Mouse (Mus musculus): ENCODE data around the gene Selenof. TPM values are rescaled to one million over a fixed set of nuclear protein-coding genes. Genes with fewer than 3 reads are reported as not detected.

The Selenof gene
- polyA plus RNA-seq, 1 experiment: not detected

- WGBS: 87% methylated on average over 7 of the region's 7 CpGs
- H3K27ac ChIP-seq (ENCODE audit: insufficient read depth, low read depth, low read length): no peak overlapping the region
- H3K4me1 ChIP-seq (ENCODE audit: control insufficient read depth, insufficient read depth, low read length): 0 out of 2 replicates have a peak, but pooled peaks cover 2% of the 10 kb centered on the region
- TF ChIP-seq CTCF (IDR thresholded peaks at IDR 0.05; ENCODE audit: insufficient read depth, low read depth, low read length) (no peak), POLR2A (IDR thresholded peaks at IDR 0.05; ENCODE audit: insufficient read depth, low read depth, low read length) (no peak)
- H3K4me3 ChIP-seq (ENCODE audit: insufficient read depth, low read depth, low read length): no peak overlapping the region
Measured at GRCm38 (mm10) chr3:144545152-144545551, 25.0 kb upstream of the Selenof start.

DNA sequence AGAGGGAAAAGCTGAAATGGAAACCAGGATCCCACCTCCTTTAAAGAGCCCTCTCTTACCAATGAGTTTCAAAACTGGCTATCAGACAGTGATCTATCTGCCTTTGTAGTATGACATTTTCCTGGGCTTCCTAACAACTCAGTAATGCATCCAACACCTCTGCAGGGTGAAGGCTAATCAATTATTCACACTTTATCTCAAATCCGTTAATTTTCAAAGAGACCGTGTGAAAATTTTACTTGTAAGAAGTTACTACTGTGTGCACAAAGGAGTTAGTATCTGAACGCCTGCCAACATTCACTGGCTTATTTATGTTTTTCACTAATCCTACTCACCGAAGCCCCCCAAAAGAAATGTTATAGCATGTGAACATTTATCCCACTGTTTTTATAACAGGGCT lies 24.3 kb upstream of the Selenof start:
- 44% methylated on average over 4 of the region's 4 CpGs for WGBS
- no peak overlapping the region for H3K4me3 ChIP-seq (ENCODE audit: insufficient read depth, low read depth, low read length)
- 0 out of 2 replicates have a peak, but pooled peaks cover 2% of the 10 kb centered on the region for H3K4me1 ChIP-seq (ENCODE audit: control insufficient read depth, insufficient read depth, low read length)
- TF ChIP-seq POLR2A (IDR thresholded peaks at IDR 0.05; ENCODE audit: insufficient read depth, low read depth, low read length) (no peak), CTCF (IDR thresholded peaks at IDR 0.05; ENCODE audit: insufficient read depth, low read depth, low read length) (no peak)
- H3K27ac ChIP-seq (ENCODE audit: insufficient read depth, low read depth, low read length): no peak overlapping the region

GRCm38 (mm10) chr3:144546490-144546889 lies 23.6 kb upstream of the Selenof start:
- 47% methylated on average over 4 of the region's 4 CpGs for WGBS
- TF ChIP-seq POLR2A (IDR thresholded peaks at IDR 0.05; ENCODE audit: insufficient read depth, low read depth, low read length) (no peak), CTCF (IDR thresholded peaks at IDR 0.05; ENCODE audit: insufficient read depth, low read depth, low read length) (no peak)
- Histone ChIP-seq H3K27ac (ENCODE audit: insufficient read depth, low read depth, low read length) (no peak overlapping the region), H3K4me3 (ENCODE audit: insufficient read depth, low read depth, low read length) (no peak overlapping the region), H3K4me1 (ENCODE audit: control insufficient read depth, insufficient read depth, low read length) (0 out of 2 replicates have a peak, but pooled peaks cover 2% of the 10 kb centered on the region)

- peaks cover 2% of the 10 kb centered on the region; the same call in 1 of the 2 replicates for H3K4me1 ChIP-seq (ENCODE audit: control insufficient read depth, insufficient read depth, low read length)
- 79% methylated on average over 7 of the region's 7 CpGs for WGBS
- TF ChIP-seq CTCF (IDR thresholded peaks at IDR 0.05; ENCODE audit: insufficient read depth, low read depth, low read length): no peak
- no peak for TF ChIP-seq POLR2A (IDR thresholded peaks at IDR 0.05; ENCODE audit: insufficient read depth, low read depth, low read length)
- H3K4me3 ChIP-seq (ENCODE audit: insufficient read depth, low read depth, low read length): no peak overlapping the region
- no peak overlapping the region for H3K27ac ChIP-seq (ENCODE audit: insufficient read depth, low read depth, low read length)
Measured at GRCm38 (mm10) chr3:144548186-144548845, 21.8 kb upstream of the Selenof start.

- WGBS: 95% methylated on average over 5 of the region's 5 CpGs
- Histone ChIP-seq H3K4me1 (ENCODE audit: control insufficient read depth, insufficient read depth, low read length) (peaks cover 5% of the 10 kb centered on the region; the same call in 1 of the 2 replicates), H3K27ac (ENCODE audit: insufficient read depth, low read depth, low read length) (no peak overlapping the region), H3K4me3 (ENCODE audit: insufficient read depth, low read depth, low read length) (no peak overlapping the region)
- no peak for TF ChIP-seq CTCF (IDR thresholded peaks at IDR 0.05; ENCODE audit: insufficient read depth, low read depth, low read length)
- TF ChIP-seq POLR2A (IDR thresholded peaks at IDR 0.05; ENCODE audit: insufficient read depth, low read depth, low read length): no peak
Measured at GRCm38 (mm10) chr3:144550036-144550435, 20.1 kb upstream of the Selenof start.

DNA sequence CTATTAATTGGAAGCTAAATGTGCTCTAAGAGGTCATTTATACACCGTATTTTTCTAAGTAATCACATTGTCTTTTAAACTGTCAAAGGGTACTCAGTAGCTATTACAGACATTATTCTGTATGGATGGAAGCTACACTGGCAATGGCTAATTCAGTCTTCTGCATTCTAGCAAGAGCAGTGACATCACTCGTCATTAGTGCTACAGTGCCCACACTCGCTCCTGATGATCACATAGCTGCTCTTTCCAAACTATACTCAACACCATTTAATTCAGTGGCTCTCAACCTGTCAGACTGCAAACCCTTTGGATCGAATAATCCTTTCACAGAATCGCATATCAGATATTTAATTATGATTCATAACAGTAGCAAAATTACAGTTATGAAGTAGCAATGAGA lies 19.4 kb upstream of the Selenof start:
- TF ChIP-seq POLR2A (IDR thresholded peaks at IDR 0.05; ENCODE audit: insufficient read depth, low read depth, low read length) (no peak), CTCF (IDR thresholded peaks at IDR 0.05; ENCODE audit: insufficient read depth, low read depth, low read length) (no peak)
- Histone ChIP-seq H3K4me3 (ENCODE audit: insufficient read depth, low read depth, low read length) (no peak overlapping the region), H3K4me1 (ENCODE audit: control insufficient read depth, insufficient read depth, low read length) (peaks cover 8% of the 10 kb centered on the region; the same call in 1 of the 2 replicates), H3K27ac (ENCODE audit: insufficient read depth, low read depth, low read length) (no peak overlapping the region)
- WGBS: 63% methylated on average over 5 of the region's 5 CpGs

- Histone ChIP-seq H3K4me1 (ENCODE audit: control insufficient read depth, insufficient read depth, low read length) (peaks cover 8% of the 10 kb centered on the region; the same call in 1 of the 2 replicates), H3K27ac (ENCODE audit: insufficient read depth, low read depth, low read length) (no peak overlapping the region), H3K4me3 (ENCODE audit: insufficient read depth, low read depth, low read length) (no peak overlapping the region)
- WGBS: 68% methylated on average over 4 of the region's 4 CpGs
- TF ChIP-seq CTCF (IDR thresholded peaks at IDR 0.05; ENCODE audit: insufficient read depth, low read depth, low read length) (no peak), POLR2A (IDR thresholded peaks at IDR 0.05; ENCODE audit: insufficient read depth, low read depth, low read length) (no peak)
Measured at GRCm38 (mm10) chr3:144551416-144551815, 18.7 kb upstream of the Selenof start.

DNA sequence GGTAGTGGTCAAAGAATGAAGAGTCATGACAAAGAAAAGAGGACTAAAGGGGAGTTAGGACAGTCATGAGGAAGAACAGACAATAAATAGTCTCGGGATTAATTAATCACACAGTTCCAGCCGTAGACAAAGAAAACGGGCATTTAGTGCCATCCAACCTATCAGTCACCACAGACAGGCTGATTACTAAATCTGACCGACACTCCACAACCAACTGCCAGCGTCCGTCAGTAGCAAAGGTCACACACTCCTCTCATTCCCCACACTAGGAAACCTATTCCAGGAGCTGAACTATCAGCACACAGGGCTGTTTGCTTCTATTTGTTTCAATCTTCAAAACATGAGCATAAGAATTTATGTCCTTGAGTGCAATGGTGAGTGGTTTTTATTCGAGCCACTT lies 16.2 kb upstream of the Selenof start:
- Histone ChIP-seq H3K27ac (ENCODE audit: insufficient read depth, low read depth, low read length) (no peak overlapping the region), H3K4me1 (ENCODE audit: control insufficient read depth, insufficient read depth, low read length) (peaks cover 17% of the 10 kb centered on the region; the same call in 1 of the 2 replicates), H3K4me3 (ENCODE audit: insufficient read depth, low read depth, low read length) (no peak overlapping the region)
- WGBS: 64% methylated on average over 7 of the region's 7 CpGs
- no peak for TF ChIP-seq POLR2A (IDR thresholded peaks at IDR 0.05; ENCODE audit: insufficient read depth, low read depth, low read length)
- TF ChIP-seq CTCF (IDR thresholded peaks at IDR 0.05; ENCODE audit: insufficient read depth, low read depth, low read length): no peak

GRCm38 (mm10) chr3:144554503-144554902 lies 15.6 kb upstream of the Selenof start:
- peaks cover 17% of the 10 kb centered on the region; the same call in 1 of the 2 replicates for H3K4me1 ChIP-seq (ENCODE audit: control insufficient read depth, insufficient read depth, low read length)
- TF ChIP-seq CTCF (IDR thresholded peaks at IDR 0.05; ENCODE audit: insufficient read depth, low read depth, low read length) (no peak), POLR2A (IDR thresholded peaks at IDR 0.05; ENCODE audit: insufficient read depth, low read depth, low read length) (no peak)
- no peak overlapping the region for H3K4me3 ChIP-seq (ENCODE audit: insufficient read depth, low read depth, low read length)
- 79% methylated on average over 9 of the region's 9 CpGs for WGBS
- H3K27ac ChIP-seq (ENCODE audit: insufficient read depth, low read depth, low read length): no peak overlapping the region

Data from olfactory bulb, adult 2 months (tissue).